Mouse (Mus musculus) naive thymus-derived CD4-positive, alpha-beta T cell, adult 5 months (primary cell): ENCODE results near the gene Adamts17. TPM values are rescaled to one million over a fixed set of nuclear protein-coding genes. Genes with fewer than 3 reads are reported as not detected.

Source experiments
- polyA plus RNA-seq: library from polyadenylated mRNA; unstranded; fragments of 100-300 nt; shearing (Covaris generic); gene quantifications from one replicate; pipeline ENCODE4 v1.2.1, GENCODE M21; 2017

Adamts17 gene
- polyA plus RNA-seq, result 1.4 TPM

DNA sequence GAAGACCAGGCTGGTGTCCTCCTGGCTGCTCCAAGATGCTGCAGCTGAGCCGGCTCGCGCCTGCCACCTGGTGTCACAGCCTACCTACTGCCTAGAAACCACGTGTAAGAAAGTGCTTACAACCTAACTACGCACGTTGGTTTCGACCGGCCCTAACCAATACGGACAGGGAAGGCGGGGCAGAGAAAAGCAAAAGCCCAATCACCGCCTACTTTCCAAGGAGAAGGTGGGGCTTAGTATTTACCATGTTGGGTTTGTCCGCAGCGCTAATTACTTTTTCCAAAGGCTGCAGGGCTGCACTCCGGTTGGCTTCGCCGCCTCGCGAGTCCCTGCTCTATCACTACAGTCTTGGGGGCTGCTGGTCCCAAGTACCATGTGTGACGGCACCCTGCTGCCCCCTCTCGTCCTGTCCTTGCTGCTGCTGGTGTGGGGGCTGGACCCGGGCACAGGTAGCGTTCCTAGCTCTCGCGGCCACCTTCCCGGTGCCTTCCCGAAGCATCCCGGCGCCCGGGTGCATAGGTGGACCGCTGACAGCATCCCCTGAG is at the start of gene Adamts17:
Adamts17 (plus strand) TSS at position 273 of the 545 bp plus-strand sequence.

Other genes starting within 250 kb of the Adamts17 start
- gene Asb7, start 150.1 kb upstream of the Adamts17 start, polyA plus RNA-seq, result 4.6 TPM
- gene Lins1, start 149.8 kb upstream of the Adamts17 start, polyA plus RNA-seq, result 11.4 TPM
- gene Cers3, start 96.2 kb upstream of the Adamts17 start, polyA plus RNA-seq, result not detected